Mouse (Mus musculus): Measurements from ENCODE around the gene Gm21409.
"Not testable (repeated sequence)": the region's sequence is repeated elsewhere in the genome, so short reads cannot be mapped to it uniquely, and the experiment has no call there.

Gm21409 gene

DNA sequence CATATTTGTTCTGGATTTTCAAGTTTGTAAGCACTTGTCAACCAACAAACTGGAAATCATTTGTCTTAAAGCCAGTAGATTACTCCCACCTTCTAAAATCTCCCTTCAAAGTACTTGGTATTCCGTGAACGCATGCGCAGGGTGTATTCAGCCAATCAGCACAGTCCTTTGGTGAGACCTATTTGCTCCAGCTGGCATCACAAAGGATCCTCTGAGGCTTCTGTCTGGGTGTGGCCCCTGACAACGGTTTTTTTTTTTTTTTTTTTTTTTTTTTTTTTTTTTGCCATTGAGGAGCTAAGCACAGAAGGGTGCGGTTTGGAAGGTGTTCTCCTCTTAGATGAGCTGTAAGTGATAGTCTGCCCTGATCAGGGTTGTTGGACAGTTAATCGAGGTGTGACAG, at the start of gene Gm21409:
Gene Gm21409 (plus strand): TSS at position 301 of the 400 bp plus-strand sequence.
- DNase-seq: not testable (repeated sequence)
